19 mouse cellular contexts compared by ENCODE assay signal in the genomic region with DNA sequence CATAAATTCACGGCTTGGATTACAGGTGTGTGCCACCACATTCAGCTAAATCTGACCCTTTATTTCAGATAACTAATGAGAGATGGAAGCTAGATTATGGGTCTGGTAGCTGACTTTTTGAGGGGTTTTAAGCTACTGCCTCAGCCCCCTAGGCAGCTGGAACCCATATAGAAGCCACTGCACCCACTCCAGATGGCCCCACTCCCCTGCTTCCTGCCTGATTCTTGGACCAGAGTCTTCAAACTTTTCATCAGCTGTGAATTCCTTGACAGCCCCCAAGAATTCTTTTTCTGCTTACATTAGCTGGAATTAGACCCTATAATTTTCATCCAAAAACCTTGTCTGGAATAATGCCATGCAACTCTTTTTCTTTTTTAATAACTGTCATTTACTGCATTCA. TPM values are rescaled to one million over a fixed set of nuclear protein-coding genes. Genes with fewer than 3 reads are reported as not detected.
DNase-seq lines count a peak whose midpoint lies in the region; ATAC-seq and TF ChIP-seq lines count a peak whose summit lies in the region.
"Had no signal": no experiment of that assay in that cellular context is flagged by ENCODE, and none has a peak within 500 bp of the region (broad histone marks: within the 10 kb centered on the region; RNA-seq: fewer than 3 reads in every experiment).

No protein-coding gene starts in this region.

- TF ChIP-seq POLR2A in lung, adult 2 months (IDR thresholded peaks at IDR 0.05; ENCODE audit: borderline replicate concordance, extremely low read depth, low read depth, low read length), result no peak

- no peak overlapping the region for H3K4me2 ChIP-seq in forebrain, embryonic 15.5 days (replicated peaks)
- no peak overlapping the region for H3K4me2 ChIP-seq in forebrain, embryonic 11.5 days (ENCODE audit: low read depth, low read length, severe bottlenecking)
- no peak overlapping the region for H3K4me2 ChIP-seq in lung, embryonic 16.5 days (ENCODE audit: low read depth, low read length)
- H3K4me2 ChIP-seq: heart, embryonic 13.5 days; hindbrain, embryonic 15.5 days had no signal

- H3K9ac ChIP-seq in forebrain, embryonic 15.5 days (replicated peaks), result no peak overlapping the region
- H3K9ac ChIP-seq in forebrain, embryonic 11.5 days (ENCODE audit: low read length), result no peak overlapping the region
- no peak overlapping the region for H3K9ac ChIP-seq in lung, embryonic 16.5 days (ENCODE audit: low read length)
- H3K9ac ChIP-seq: heart, embryonic 13.5 days; hindbrain, embryonic 15.5 days had no signal

- 0 out of 2 replicates have a peak, but pooled peaks cover 2% of the 10 kb centered on the region for H3K36me3 ChIP-seq in forebrain, embryonic 15.5 days
- no peaks in the 10 kb centered on the region; the same call in 1 of the 2 replicates for H3K36me3 ChIP-seq in forebrain, embryonic 11.5 days (ENCODE audit: control insufficient read depth, insufficient read depth, low read length)
- H3K36me3 ChIP-seq in lung, embryonic 16.5 days (ENCODE audit: control insufficient read depth, insufficient read depth, low read length), result no peaks in the 10 kb centered on the region
- H3K36me3 ChIP-seq: hindbrain, embryonic 15.5 days had no signal

- no peaks in the 10 kb centered on the region for H3K4me1 ChIP-seq in forebrain, embryonic 15.5 days
- H3K4me1 ChIP-seq in forebrain, embryonic 11.5 days (replicated peaks; ENCODE audit: control insufficient read depth, insufficient read depth, low read length), result no peaks in the 10 kb centered on the region
- H3K4me1 ChIP-seq in lung, embryonic 16.5 days (replicated peaks; ENCODE audit: control insufficient read depth, insufficient read depth, low read length), result peaks cover 6% of the 10 kb centered on the region; the same call in 1 of the 2 replicates
- H3K4me1 ChIP-seq in lung, adult 2 months (ENCODE audit: control insufficient read depth, insufficient read depth, low read length), result no peaks in the 10 kb centered on the region
- H3K4me1 ChIP-seq: embryonic facial prominence, embryonic 10.5 days; hindbrain, embryonic 15.5 days had no signal

- WGBS in forebrain, embryonic 15.5 days, result 85% methylated on average over 1 of the region's 1 CpGs
- WGBS in forebrain, embryonic 11.5 days, result 91% methylated on average over 1 of the region's 1 CpGs
- WGBS in lung, embryonic 16.5 days, result 91% methylated on average over 1 of the region's 1 CpGs
- WGBS in lung, adult 2 months, result 98% methylated on average over 1 of the region's 1 CpGs

- intact Hi-C loops in left cerebral cortex, postnatal 25 days (cut with DNase I), result no loop called here

- DNase-seq in forebrain, embryonic 11.5 days (ENCODE audit: low spot score), result no peak
- peak; percentile 8 to 35 for DNase-seq in kidney, postnatal 4 days
- no peak for DNase-seq in kidney, adult 8-10 months
- DNase-seq in lung, adult 2 months, result no peak
- DNase-seq in left cerebral cortex, postnatal 25 days (ENCODE audit: low spot score in 2 of 2), result no peak
- DNase-seq: adrenal gland, postnatal 14 days; cerebellum, adult 18-20 months; cerebellum, adult 9-11 months; cerebellum, postnatal 36 days; gastrocnemius, postnatal 14 days; heart, postnatal 36 days had no signal

- no peak overlapping the region for H3K27ac ChIP-seq in forebrain, embryonic 15.5 days (replicated peaks)
- no peak overlapping the region for H3K27ac ChIP-seq in forebrain, embryonic 11.5 days (ENCODE audit: low read depth, low read length)
- H3K27ac ChIP-seq in lung, embryonic 16.5 days (ENCODE audit: low read length), result no peak overlapping the region
- H3K27ac ChIP-seq: embryonic facial prominence, embryonic 10.5 days; heart, embryonic 13.5 days; hindbrain, embryonic 15.5 days had no signal

- H3K4me3 ChIP-seq in forebrain, embryonic 15.5 days, result no peak overlapping the region
- H3K4me3 ChIP-seq in forebrain, embryonic 11.5 days (ENCODE audit: low read depth, low read length), result no peak overlapping the region
- H3K4me3 ChIP-seq in lung, embryonic 16.5 days (ENCODE audit: low read length), result no peak overlapping the region
- no peak overlapping the region for H3K4me3 ChIP-seq in lung, adult 2 months (replicated peaks; ENCODE audit: extremely low read depth, low read depth, low read length)
- H3K4me3 ChIP-seq: embryonic facial prominence, embryonic 10.5 days; heart, embryonic 13.5 days; hindbrain, embryonic 15.5 days had no signal

- no peaks in the 10 kb centered on the region for H3K27me3 ChIP-seq in forebrain, embryonic 15.5 days
- no peaks in the 10 kb centered on the region for H3K27me3 ChIP-seq in forebrain, embryonic 11.5 days (ENCODE audit: control insufficient read depth, insufficient read depth, low read length)
- H3K27me3 ChIP-seq in lung, embryonic 16.5 days (ENCODE audit: control insufficient read depth, insufficient read depth, low read depth, low read length), result no peaks in the 10 kb centered on the region
- H3K27me3 ChIP-seq: CH12.LX; heart, embryonic 13.5 days; hindbrain, embryonic 15.5 days; Patski had no signal

- peak; percentile 58; the same call in 1 of the 2 replicates for ATAC-seq in forebrain, embryonic 15.5 days (replicated peaks)
- no peak for ATAC-seq in forebrain, embryonic 11.5 days (replicated peaks; ENCODE audit: low FRiP score)
- ATAC-seq in lung, embryonic 16.5 days (ENCODE audit: low read depth), result peak; percentile 69
- ATAC-seq: activated CD4-positive, CD25-positive, alpha-beta regulatory T cell, adult 4 months; Patski had no signal

- no peaks in the 10 kb centered on the region for H3K9me3 ChIP-seq in forebrain, embryonic 15.5 days
- H3K9me3 ChIP-seq in forebrain, embryonic 11.5 days (ENCODE audit: control insufficient read depth, low read length), result no peaks in the 10 kb centered on the region
- no peaks in the 10 kb centered on the region for H3K9me3 ChIP-seq in lung, embryonic 16.5 days (ENCODE audit: control insufficient read depth, low read length)
- H3K9me3 ChIP-seq: embryonic facial prominence, embryonic 10.5 days; heart, embryonic 13.5 days; hindbrain, embryonic 15.5 days had no signal

- TF ChIP-seq CTCF in lung, adult 2 months (IDR thresholded peaks at IDR 0.05; ENCODE audit: insufficient read depth, low read length), result no peak

RNA-seq across cellular contexts. Expression of a gene that starts 44.1 kb away (rescaled TPM):
- polyA plus RNA-seq in forebrain, embryonic 15.5 days (2015; fragmentation: Nextera tagmentation; extraction: Ambion mirVana), result 17.5 and 19.6 TPM in 2 replicates
- polyA plus RNA-seq in forebrain, embryonic 11.5 days (2014; fragmentation: Nextera tagmentation; extraction: Ambion mirVana), result 10.2 and 11.4 TPM in 2 replicates
- polyA plus RNA-seq in lung, embryonic 16.5 days (2015; fragmentation: Nextera tagmentation; extraction: Ambion mirVana), result 8.3 and 9.0 TPM in 2 replicates
- 0.61 and 2.4 TPM in 2 replicates for polyA plus RNA-seq in lung, adult 2 months (2012; rRNA removed)
- total RNA-seq in left cerebral cortex, postnatal 25 days (2021), result 10 to 100 TPM; 64.2 to 67.2 TPM

Comparison
In these comparisons a context has a peak if more than half of its experiments do, and no peak if none do; other contexts are left out.
1. DNase-seq: peak in kidney, postnatal 4 days (2 of 2); none in forebrain, embryonic 11.5 days (single experiment), kidney, adult 8-10 months (0 of 2), lung, adult 2 months (single experiment) and left cerebral cortex, postnatal 25 days (0 of 2).